Mouse (Mus musculus) olfactory bulb, adult 2 months (tissue): ENCODE measurements around the gene Map2k2.

ENCODE experiments used
- CTCF ChIP-seq: fragments of 200-500 bp; IDR thresholded peaks from 2 replicates; pipeline ENCODE4 v1.5.1; 2012; ENCODE audit warnings: low read depth, mild to moderate bottlenecking, low read length, moderate library complexity; ENCODE audit not compliant: insufficient read depth
- POLR2A ChIP-seq: fragments of 200-500 bp; IDR thresholded peaks from 2 replicates; pipeline ENCODE4 v1.6.1; 2012; ENCODE audit warnings: mild to moderate bottlenecking, low read depth, low read length, moderate library complexity; ENCODE audit not compliant: insufficient read depth

GRCm38 (mm10) chr10:81119625-81120024 is 13.9 kb downstream of the Map2k2 start:
- TF ChIP-seq POLR2A (no peak), CTCF (no peak)
